In genomic region chr6:40435151-40436046, GRCm38 (mm10) we compare ENCODE assay signal across 8 mouse cellular contexts. TPM values are rescaled to one million over a fixed set of nuclear protein-coding genes. Genes with fewer than 3 reads are reported as not detected.
DNase-seq lines count a peak whose midpoint lies in the region; ATAC-seq lines count a peak whose summit lies in the region.

No protein-coding gene starts in this region.

- H3K27me3 ChIP-seq in intestine, embryonic 16.5 days (replicated peaks; ENCODE audit: control insufficient read depth, insufficient read depth, low read length): 0 out of 2 replicates have a peak, but pooled peaks cover 3% of the 10 kb centered on the region
- no peaks in the 10 kb centered on the region for H3K27me3 ChIP-seq in limb, embryonic 11.5 days (ENCODE audit: control insufficient read depth, insufficient read depth, low read length)
- H3K27me3 ChIP-seq in midbrain, embryonic 11.5 days (ENCODE audit: control insufficient read depth, insufficient read depth, low read length): no peaks in the 10 kb centered on the region
- no peaks in the 10 kb centered on the region for H3K27me3 ChIP-seq in stomach, embryonic 15.5 days (replicated peaks)

- no peaks in the 10 kb centered on the region for H3K36me3 ChIP-seq in intestine, embryonic 16.5 days (ENCODE audit: control insufficient read depth, insufficient read depth, low read length)
- H3K36me3 ChIP-seq in limb, embryonic 11.5 days (ENCODE audit: control insufficient read depth, insufficient read depth, low read length): no peaks in the 10 kb centered on the region
- H3K36me3 ChIP-seq in midbrain, embryonic 11.5 days (ENCODE audit: control insufficient read depth, insufficient read depth, low read length): no peaks in the 10 kb centered on the region
- H3K36me3 ChIP-seq in stomach, embryonic 15.5 days: no peaks in the 10 kb centered on the region

- no peak overlapping the region for H3K27ac ChIP-seq in intestine, embryonic 16.5 days (ENCODE audit: low read length)
- no peak overlapping the region; the same call in 1 of the 2 replicates for H3K27ac ChIP-seq in limb, embryonic 11.5 days (replicated peaks; ENCODE audit: low read depth, low read length)
- H3K27ac ChIP-seq in midbrain, embryonic 11.5 days (ENCODE audit: low read depth, low read length): peak overlapping the region; percentile 73
- peak overlapping the region; percentile 68; the same call in 1 of the 2 replicates for H3K27ac ChIP-seq in stomach, embryonic 15.5 days

- H3K9me3 ChIP-seq in intestine, embryonic 16.5 days (ENCODE audit: control insufficient read depth, low read length): no peaks in the 10 kb centered on the region
- no peaks in the 10 kb centered on the region for H3K9me3 ChIP-seq in limb, embryonic 11.5 days (ENCODE audit: control insufficient read depth, low read length)
- no peaks in the 10 kb centered on the region for H3K9me3 ChIP-seq in midbrain, embryonic 11.5 days (ENCODE audit: control insufficient read depth, low read length)
- H3K9me3 ChIP-seq in stomach, embryonic 15.5 days: no peaks in the 10 kb centered on the region

- intact Hi-C loops in heart, postnatal 25 days (cut with DNase I): loop anchor here (2.0 kb wide), 1 partner anchor 35 kb away; the partner anchor contains the start of gene Ssbp1

- H3K4me3 ChIP-seq in intestine, embryonic 16.5 days (ENCODE audit: low read length): peak overlapping the region; percentile 81
- H3K4me3 ChIP-seq in limb, embryonic 11.5 days (ENCODE audit: low read depth, low read length): peak overlapping the region; percentile 64
- peak overlapping the region; percentile 76 for H3K4me3 ChIP-seq in midbrain, embryonic 11.5 days (ENCODE audit: low read depth, low read length)
- H3K4me3 ChIP-seq in stomach, embryonic 15.5 days (replicated peaks): peak overlapping the region; percentile 86

- H3K9ac ChIP-seq in intestine, embryonic 16.5 days (ENCODE audit: low read depth, low read length): peak overlapping the region; percentile 82
- H3K9ac ChIP-seq in limb, embryonic 11.5 days (ENCODE audit: low read length): peak overlapping the region; percentile 85
- peak overlapping the region; percentile 91 for H3K9ac ChIP-seq in midbrain, embryonic 11.5 days (ENCODE audit: low read length)
- H3K9ac ChIP-seq in stomach, embryonic 15.5 days: peak overlapping the region; percentile 78

- ATAC-seq in intestine, embryonic 16.5 days: peak; percentile 62
- peak; percentile 75 for ATAC-seq in limb, embryonic 11.5 days (ENCODE audit: insufficient number of reproducible peaks, low FRiP score, low TSS enrichment, low read depth)
- ATAC-seq in midbrain, embryonic 11.5 days (ENCODE audit: low FRiP score): peak; percentile 82
- peak; percentile 36 for ATAC-seq in stomach, embryonic 15.5 days (ENCODE audit: insufficient read depth, low FRiP score, low read depth)

- under 1% methylated on average over 56 of the region's 72 CpGs for WGBS in intestine, embryonic 16.5 days
- WGBS in limb, embryonic 11.5 days: 0% methylated on average over 52 of the region's 72 CpGs
- WGBS in midbrain, embryonic 11.5 days: under 1% methylated on average over 64 of the region's 72 CpGs
- under 1% methylated on average over 65 of the region's 72 CpGs for WGBS in stomach, embryonic 15.5 days

- peak overlapping the region; percentile 77 for H3K4me2 ChIP-seq in intestine, embryonic 16.5 days (ENCODE audit: low read depth, low read length)
- peak overlapping the region; percentile 81 for H3K4me2 ChIP-seq in limb, embryonic 11.5 days (ENCODE audit: low read depth, severe bottlenecking)
- H3K4me2 ChIP-seq in midbrain, embryonic 11.5 days: peak overlapping the region; percentile 84
- H3K4me2 ChIP-seq in stomach, embryonic 15.5 days: peak overlapping the region; percentile 93

- DNase-seq in heart, adult 11 months: peak; percentile 94
- no peak for DNase-seq in heart, postnatal 25 days (ENCODE audit: low spot score)
- DNase-seq in cerebellum, postnatal 10 days: peak; percentile 83 to 85
- DNase-seq in frontal cortex, postnatal 36 days (ENCODE audit: low spot score in 2 of 2): peak; percentile 70 to 79
- peak; percentile 70 for DNase-seq in limb, embryonic 11.5 days (ENCODE audit: low spot score)
- DNase-seq in midbrain, embryonic 11.5 days (ENCODE audit: low spot score, missing footprints): peak; percentile 96

- H3K4me1 ChIP-seq in intestine, embryonic 16.5 days (ENCODE audit: control insufficient read depth, insufficient read depth, low read length): peaks cover 12% of the 10 kb centered on the region; the same call in 1 of the 2 replicates
- H3K4me1 ChIP-seq in limb, embryonic 11.5 days (ENCODE audit: control insufficient read depth, insufficient read depth, low read length): no peaks in the 10 kb centered on the region
- H3K4me1 ChIP-seq in midbrain, embryonic 11.5 days (ENCODE audit: control insufficient read depth, insufficient read depth, low read length): peaks cover 8% of the 10 kb centered on the region; the same call in 1 of the 2 replicates
- H3K4me1 ChIP-seq in stomach, embryonic 15.5 days: peaks cover 10% of the 10 kb centered on the region; the same call in 1 of the 2 replicates

RNA-seq across cellular contexts. Expression of gene E330009J07Rik, which starts 0.5 kb away (rescaled TPM):
- total RNA-seq in heart, postnatal 25 days (2021): 1 to 10 TPM; 2.7 to 4.0 TPM
- polyA plus RNA-seq in intestine, embryonic 16.5 days (2015; fragmentation: Nextera tagmentation; extraction: Ambion mirVana): 6.0 and 6.2 TPM in 2 replicates
- polyA plus RNA-seq in limb, embryonic 11.5 days (2014; fragmentation: Nextera tagmentation; extraction: Ambion mirVana): 12.4 and 14.6 TPM in 2 replicates
- polyA plus RNA-seq in midbrain, embryonic 11.5 days (2014; fragmentation: Nextera tagmentation; extraction: Ambion mirVana): 13.1 and 15.8 TPM in 2 replicates
- polyA plus RNA-seq in stomach, embryonic 15.5 days (2015; fragmentation: Nextera tagmentation; extraction: Ambion mirVana): 13.7 and 16.0 TPM in 2 replicates

RNA-seq across cellular contexts. Expression of gene Wee2, which starts 3.5 kb away (rescaled TPM):
- total RNA-seq in heart, postnatal 25 days (2021): not detected
- polyA plus RNA-seq in intestine, embryonic 16.5 days (2015; fragmentation: Nextera tagmentation; extraction: Ambion mirVana): 0.07 TPM in 1 of 2 replicates, not detected in the other
- polyA plus RNA-seq in limb, embryonic 11.5 days (2014; fragmentation: Nextera tagmentation; extraction: Ambion mirVana): 0.07 TPM in 1 of 2 replicates, not detected in the other
- not detected in 2 replicates for polyA plus RNA-seq in midbrain, embryonic 11.5 days (2014; fragmentation: Nextera tagmentation; extraction: Ambion mirVana)
- 0.05 and 0.09 TPM in 2 replicates for polyA plus RNA-seq in stomach, embryonic 15.5 days (2015; fragmentation: Nextera tagmentation; extraction: Ambion mirVana)

RNA-seq across cellular contexts. Expression of gene Ssbp1, which starts 35.8 kb away (rescaled TPM):
- total RNA-seq in heart, postnatal 25 days (2021): 10 to 100 TPM; 33.0 to 33.8 TPM
- 128 and 135 TPM in 2 replicates for polyA plus RNA-seq in intestine, embryonic 16.5 days (2015; fragmentation: Nextera tagmentation; extraction: Ambion mirVana)
- 177 and 179 TPM in 2 replicates for polyA plus RNA-seq in limb, embryonic 11.5 days (2014; fragmentation: Nextera tagmentation; extraction: Ambion mirVana)
- polyA plus RNA-seq in midbrain, embryonic 11.5 days (2014; fragmentation: Nextera tagmentation; extraction: Ambion mirVana): 183 and 194 TPM in 2 replicates
- 159 and 178 TPM in 2 replicates for polyA plus RNA-seq in stomach, embryonic 15.5 days (2015; fragmentation: Nextera tagmentation; extraction: Ambion mirVana)

RNA-seq across cellular contexts. Expression of gene Tas2r137, which starts 55.6 kb away (rescaled TPM):
- total RNA-seq in heart, postnatal 25 days (2021): not detected
- polyA plus RNA-seq in intestine, embryonic 16.5 days (2015; fragmentation: Nextera tagmentation; extraction: Ambion mirVana): not detected in 2 replicates
- polyA plus RNA-seq in limb, embryonic 11.5 days (2014; fragmentation: Nextera tagmentation; extraction: Ambion mirVana): not detected in 2 replicates
- 0.36 TPM in 1 of 2 replicates, not detected in the other for polyA plus RNA-seq in midbrain, embryonic 11.5 days (2014; fragmentation: Nextera tagmentation; extraction: Ambion mirVana)
- polyA plus RNA-seq in stomach, embryonic 15.5 days (2015; fragmentation: Nextera tagmentation; extraction: Ambion mirVana): not detected in 2 replicates

RNA-seq across cellular contexts. Expression of gene Tas2r108, which starts 57.9 kb away (rescaled TPM):
- total RNA-seq in heart, postnatal 25 days (2021): not detected
- polyA plus RNA-seq in intestine, embryonic 16.5 days (2015; fragmentation: Nextera tagmentation; extraction: Ambion mirVana): not detected in 2 replicates
- 0.15 TPM in 1 of 2 replicates, not detected in the other for polyA plus RNA-seq in limb, embryonic 11.5 days (2014; fragmentation: Nextera tagmentation; extraction: Ambion mirVana)
- 0.14 and 0.17 TPM in 2 replicates for polyA plus RNA-seq in midbrain, embryonic 11.5 days (2014; fragmentation: Nextera tagmentation; extraction: Ambion mirVana)
- polyA plus RNA-seq in stomach, embryonic 15.5 days (2015; fragmentation: Nextera tagmentation; extraction: Ambion mirVana): not detected in 2 replicates

Comparison
In these comparisons a context has a peak if more than half of its experiments do, and no peak if none do; other contexts are left out.
1. H3K27ac ChIP-seq: peak in midbrain, embryonic 11.5 days (single experiment) and stomach, embryonic 15.5 days (single experiment); none in intestine, embryonic 16.5 days (single experiment) and limb, embryonic 11.5 days (single experiment).
2. Peak in every context shown above with its lines, with median percentiles within 50 percentile points of each other: ATAC-seq, H3K4me2 ChIP-seq, H3K4me3 ChIP-seq and H3K9ac ChIP-seq.